Mouse (Mus musculus) ES-E14 (cell line): Measurements from ENCODE around the gene Clstn1.

Experiments
- CHD2 ChIP-seq: IDR thresholded peaks from 2 replicates; pipeline ENCODE4 v1.6.1; 2014; ENCODE audit warnings: mild to moderate bottlenecking, low read depth, low read length, inconsistent platforms
- HCFC1 ChIP-seq: IDR thresholded peaks from 2 replicates; pipeline ENCODE4 v1.6.1; 2012; ENCODE audit warnings: low read length, inconsistent platforms, borderline replicate concordance; ENCODE audit not compliant: insufficient read depth
- MAFK ChIP-seq: IDR thresholded peaks from 2 replicates; pipeline ENCODE4 v1.6.1; 2014; ENCODE audit warnings: mild to moderate bottlenecking, low read depth, low read length, inconsistent platforms; ENCODE audit not compliant: insufficient read depth
- ZC3H11A ChIP-seq: IDR thresholded peaks from 2 replicates; pipeline ENCODE4 v1.6.1; 2012; ENCODE audit warnings: low read depth, mild to moderate bottlenecking, inconsistent platforms, low read length, borderline replicate concordance
- ZNF384 ChIP-seq: IDR thresholded peaks from 2 replicates; pipeline ENCODE4 v1.6.1; 2012; ENCODE audit warnings: low read depth, low read length, inconsistent platforms

GRCm38 (mm10) chr4:149550866-149551265 is 35.4 kb upstream of the Clstn1 start:
- no peak for TF ChIP-seq CHD2
- no peak for TF ChIP-seq HCFC1
- no peak for TF ChIP-seq ZNF384
- no peak for TF ChIP-seq MAFK
- TF ChIP-seq ZC3H11A, result no peak
